Mouse (Mus musculus): ENCODE measurements around the gene Nabp2. TPM values are rescaled to one million over a fixed set of nuclear protein-coding genes. Genes with fewer than 3 reads are reported as not detected.
A peak's percentile ranks its signal among the peaks of the same experiment; 100 is the strongest.

The Nabp2 gene
- polyA plus RNA-seq, 1 experiment = 82.9 TPM

- peaks cover 23% of the 10 kb centered on the region for H3K36me3 ChIP-seq (ENCODE audit: control insufficient read depth, insufficient read depth, low read length, poor library complexity, severe bottlenecking)
- H3K27me3 ChIP-seq (ENCODE audit: control insufficient read depth, insufficient read depth, low read length, poor library complexity, severe bottlenecking) = no peaks in the 10 kb centered on the region
Measured at GRCm38 (mm10) chr10:128424604-128425003, 13.3 kb upstream of the Nabp2 start.

DNA sequence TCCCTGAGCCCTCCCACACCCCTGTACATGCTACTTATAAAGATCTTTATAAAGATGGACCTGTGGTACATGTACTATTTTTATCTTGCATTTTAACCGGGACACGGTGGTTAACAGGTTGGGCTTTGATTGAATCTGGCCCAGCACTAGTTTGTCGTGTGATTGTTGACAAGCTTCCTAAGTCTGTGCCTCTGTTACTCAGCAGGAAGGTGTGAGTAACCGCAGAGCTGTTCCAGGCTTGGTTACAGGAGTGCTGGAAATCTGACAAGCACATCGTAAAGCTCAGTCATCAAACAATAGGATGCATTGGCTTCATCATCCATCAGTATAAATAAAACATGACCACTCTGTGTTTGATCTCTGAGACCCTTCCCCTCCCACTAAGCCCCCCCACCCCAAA is 11.1 kb upstream of the Nabp2 start:
- H3K36me3 ChIP-seq (ENCODE audit: control insufficient read depth, insufficient read depth, low read length, poor library complexity, severe bottlenecking) = peaks cover 22% of the 10 kb centered on the region
- TF ChIP-seq CTCF (IDR thresholded peaks at IDR 0.05; ENCODE audit: low read depth, low read length) (no peak), POLR2A (IDR thresholded peaks at IDR 0.05; ENCODE audit: insufficient read depth, low read length) (no peak), EP300 (IDR thresholded peaks at IDR 0.05; ENCODE audit: insufficient read depth, low read depth, low read length) (no peak)

More at GRCm38 (mm10) chr10:128424604-128425003, 13.3 kb upstream of the Nabp2 start:
- Histone ChIP-seq H3K9me3 (replicated peaks; ENCODE audit: control insufficient read depth, insufficient read depth, low read length, poor library complexity, severe bottlenecking) (no peaks in the 10 kb centered on the region), H3K9ac (ENCODE audit: low read depth, poor library complexity, severe bottlenecking) (no peak overlapping the region), H3K27ac (ENCODE audit: insufficient read depth, low read length) (no peak overlapping the region), H3K4me3 (ENCODE audit: low read depth, low read length) (no peak overlapping the region), H3K4me1 (ENCODE audit: control insufficient read depth, insufficient read depth, low read length) (no peaks in the 10 kb centered on the region)
- TF ChIP-seq POLR2A (IDR thresholded peaks at IDR 0.05; ENCODE audit: insufficient read depth, low read length) = no peak
- TF ChIP-seq EP300 (IDR thresholded peaks at IDR 0.05; ENCODE audit: insufficient read depth, low read depth, low read length) = no peak
- TF ChIP-seq CTCF (IDR thresholded peaks at IDR 0.05; ENCODE audit: low read depth, low read length) = no peak

GRCm38 (mm10) chr10:128414848-128415247 is 3.6 kb upstream of the Nabp2 start:
- no peak overlapping the region for H3K27ac ChIP-seq (ENCODE audit: insufficient read depth, low read length)
- no peaks in the 10 kb centered on the region for H3K27me3 ChIP-seq (ENCODE audit: control insufficient read depth, insufficient read depth, low read length, poor library complexity, severe bottlenecking)
- H3K9ac ChIP-seq (ENCODE audit: low read depth, poor library complexity, severe bottlenecking) = no peak overlapping the region
- peaks cover 21% of the 10 kb centered on the region for H3K36me3 ChIP-seq (ENCODE audit: control insufficient read depth, insufficient read depth, low read length, poor library complexity, severe bottlenecking)
- H3K4me1 ChIP-seq (ENCODE audit: control insufficient read depth, insufficient read depth, low read length) = no peaks in the 10 kb centered on the region
- no peak for TF ChIP-seq EP300 (IDR thresholded peaks at IDR 0.05; ENCODE audit: insufficient read depth, low read depth, low read length)
- TF ChIP-seq POLR2A (IDR thresholded peaks at IDR 0.05; ENCODE audit: insufficient read depth, low read length) = no peak
- no peak for TF ChIP-seq CTCF (IDR thresholded peaks at IDR 0.05; ENCODE audit: low read depth, low read length)
- no peaks in the 10 kb centered on the region for H3K9me3 ChIP-seq (replicated peaks; ENCODE audit: control insufficient read depth, insufficient read depth, low read length, poor library complexity, severe bottlenecking)
- no peak overlapping the region for H3K4me3 ChIP-seq (ENCODE audit: low read depth, low read length)

More for the DNA sequence above, 11.1 kb upstream of the Nabp2 start:
- H3K4me3 ChIP-seq (ENCODE audit: low read depth, low read length) = no peak overlapping the region
- no peaks in the 10 kb centered on the region for H3K9me3 ChIP-seq (replicated peaks; ENCODE audit: control insufficient read depth, insufficient read depth, low read length, poor library complexity, severe bottlenecking)
- no peaks in the 10 kb centered on the region for H3K27me3 ChIP-seq (ENCODE audit: control insufficient read depth, insufficient read depth, low read length, poor library complexity, severe bottlenecking)
- H3K4me1 ChIP-seq (ENCODE audit: control insufficient read depth, insufficient read depth, low read length) = no peaks in the 10 kb centered on the region
- no peak overlapping the region for H3K27ac ChIP-seq (ENCODE audit: insufficient read depth, low read length)
- no peak overlapping the region for H3K9ac ChIP-seq (ENCODE audit: low read depth, poor library complexity, severe bottlenecking)

DNA sequence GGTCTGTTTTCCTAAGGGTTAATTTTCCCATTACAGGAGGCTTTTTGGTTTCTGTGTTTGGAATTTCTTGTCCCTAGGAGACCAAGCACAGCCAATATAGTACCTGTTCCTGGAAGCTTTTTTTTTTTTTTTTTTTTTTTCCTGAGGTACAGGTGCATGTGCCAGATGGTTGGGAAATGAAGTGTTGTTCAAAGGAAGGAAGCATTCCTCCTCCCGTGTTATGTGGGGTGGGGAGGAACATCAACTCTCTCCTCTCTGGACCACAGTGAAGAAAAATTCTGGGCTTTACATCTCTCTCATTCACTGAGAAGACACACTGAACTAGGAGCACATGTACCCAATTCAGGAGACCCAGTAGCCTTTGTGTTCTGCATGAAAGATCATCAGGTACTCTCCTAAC is 1.8 kb upstream of the Nabp2 start:
- Histone ChIP-seq H3K27ac (ENCODE audit: insufficient read depth, low read length) (no peak overlapping the region), H3K9me3 (replicated peaks; ENCODE audit: control insufficient read depth, insufficient read depth, low read length, poor library complexity, severe bottlenecking) (no peaks in the 10 kb centered on the region), H3K9ac (ENCODE audit: low read depth, poor library complexity, severe bottlenecking) (no peak overlapping the region), H3K4me3 (ENCODE audit: low read depth, low read length) (no peak overlapping the region), H3K36me3 (ENCODE audit: control insufficient read depth, insufficient read depth, low read length, poor library complexity, severe bottlenecking) (peaks cover 15% of the 10 kb centered on the region), H3K4me1 (ENCODE audit: control insufficient read depth, insufficient read depth, low read length) (peaks cover 1% of the 10 kb centered on the region), H3K27me3 (ENCODE audit: control insufficient read depth, insufficient read depth, low read length, poor library complexity, severe bottlenecking) (no peaks in the 10 kb centered on the region)
- TF ChIP-seq EP300 (IDR thresholded peaks at IDR 0.05; ENCODE audit: insufficient read depth, low read depth, low read length) (no peak), POLR2A (IDR thresholded peaks at IDR 0.05; ENCODE audit: insufficient read depth, low read length) (no peak), CTCF (IDR thresholded peaks at IDR 0.05; ENCODE audit: low read depth, low read length) (no peak)

- peaks cover 15% of the 10 kb centered on the region for H3K36me3 ChIP-seq (ENCODE audit: control insufficient read depth, insufficient read depth, low read length, poor library complexity, severe bottlenecking)
- no peak overlapping the region for H3K27ac ChIP-seq (ENCODE audit: insufficient read depth, low read length)
- H3K4me3 ChIP-seq (ENCODE audit: low read depth, low read length) = no peak overlapping the region
- TF ChIP-seq CTCF (IDR thresholded peaks at IDR 0.05; ENCODE audit: low read depth, low read length) = no peak
- TF ChIP-seq EP300 (IDR thresholded peaks at IDR 0.05; ENCODE audit: insufficient read depth, low read depth, low read length) = no peak
- TF ChIP-seq POLR2A (IDR thresholded peaks at IDR 0.05; ENCODE audit: insufficient read depth, low read length) = no peak
- no peaks in the 10 kb centered on the region for H3K27me3 ChIP-seq (ENCODE audit: control insufficient read depth, insufficient read depth, low read length, poor library complexity, severe bottlenecking)
- H3K9ac ChIP-seq (ENCODE audit: low read depth, poor library complexity, severe bottlenecking) = peak overlapping the region; percentile 77
- H3K9me3 ChIP-seq (replicated peaks; ENCODE audit: control insufficient read depth, insufficient read depth, low read length, poor library complexity, severe bottlenecking) = no peaks in the 10 kb centered on the region
- peaks cover 1% of the 10 kb centered on the region for H3K4me1 ChIP-seq (ENCODE audit: control insufficient read depth, insufficient read depth, low read length)
Measured at GRCm38 (mm10) chr10:128412558-128412957, 1.3 kb upstream of the Nabp2 start.

DNA sequence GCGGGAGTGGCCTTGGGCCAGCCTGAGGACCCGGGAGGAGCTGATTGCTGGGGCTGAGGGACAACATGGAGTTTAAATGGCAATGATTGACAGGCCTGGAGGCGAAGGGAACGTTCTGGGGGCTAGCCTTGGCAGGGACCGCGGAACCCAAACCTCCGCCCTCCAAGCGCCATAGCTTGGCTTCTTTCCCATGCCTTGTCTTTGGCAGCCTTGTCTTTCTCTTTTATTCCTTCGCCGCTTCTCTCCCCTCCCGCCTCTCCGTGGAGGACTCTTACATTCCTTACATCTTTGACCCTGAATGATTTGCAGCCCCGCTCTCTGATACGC is 726 bp upstream of the Nabp2 start:
- Histone ChIP-seq H3K27me3 (ENCODE audit: control insufficient read depth, insufficient read depth, low read length, poor library complexity, severe bottlenecking) (no peaks in the 10 kb centered on the region), H3K4me3 (ENCODE audit: low read depth, low read length) (peak overlapping the region; percentile 73), H3K4me1 (ENCODE audit: control insufficient read depth, insufficient read depth, low read length) (peaks cover 1% of the 10 kb centered on the region), H3K36me3 (ENCODE audit: control insufficient read depth, insufficient read depth, low read length, poor library complexity, severe bottlenecking) (peaks cover 15% of the 10 kb centered on the region), H3K9ac (ENCODE audit: low read depth, poor library complexity, severe bottlenecking) (peak overlapping the region; percentile 77), H3K9me3 (replicated peaks; ENCODE audit: control insufficient read depth, insufficient read depth, low read length, poor library complexity, severe bottlenecking) (no peaks in the 10 kb centered on the region), H3K27ac (ENCODE audit: insufficient read depth, low read length) (no peak overlapping the region)
- no peak for TF ChIP-seq POLR2A (IDR thresholded peaks at IDR 0.05; ENCODE audit: insufficient read depth, low read length)
- no peak for TF ChIP-seq CTCF (IDR thresholded peaks at IDR 0.05; ENCODE audit: low read depth, low read length)
- no peak for TF ChIP-seq EP300 (IDR thresholded peaks at IDR 0.05; ENCODE audit: insufficient read depth, low read depth, low read length)
